Mouse (Mus musculus) neural tube, embryonic 10.5 days (tissue): Measurements from ENCODE around the gene Pecam1.
"Not testable (repeated sequence)": the region's sequence is repeated elsewhere in the genome, so short reads cannot be mapped to it uniquely, and the experiment has no call there.

Experiments
- DNase-seq: peaks from one replicate; pipeline ENCODE4 v3.0.0-alpha.2; 2017; ENCODE audit warnings: low spot score; ENCODE audit errors: extremely low spot score

Gene Pecam1

DNA sequence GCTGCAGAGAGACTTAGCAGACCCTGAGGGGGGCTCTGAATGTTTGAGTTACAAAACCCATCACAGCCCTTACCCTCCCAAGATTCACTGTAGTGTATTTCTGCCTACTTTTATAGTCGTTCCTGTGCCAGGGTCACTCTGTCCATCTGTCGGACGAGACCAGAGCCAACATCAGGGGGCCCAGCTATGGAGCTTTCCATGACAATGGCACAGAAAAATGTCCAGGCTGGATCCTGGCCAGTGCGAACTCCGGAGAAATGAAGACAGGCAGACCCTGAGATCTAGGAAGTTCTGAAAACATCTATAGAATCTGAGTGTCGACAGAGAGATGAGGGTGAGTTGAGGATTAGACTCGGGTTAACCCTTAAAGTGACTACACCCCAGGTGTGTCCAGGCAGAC, 82.1 kb downstream of the Pecam1 start:
- DNase-seq: no peak

DNA sequence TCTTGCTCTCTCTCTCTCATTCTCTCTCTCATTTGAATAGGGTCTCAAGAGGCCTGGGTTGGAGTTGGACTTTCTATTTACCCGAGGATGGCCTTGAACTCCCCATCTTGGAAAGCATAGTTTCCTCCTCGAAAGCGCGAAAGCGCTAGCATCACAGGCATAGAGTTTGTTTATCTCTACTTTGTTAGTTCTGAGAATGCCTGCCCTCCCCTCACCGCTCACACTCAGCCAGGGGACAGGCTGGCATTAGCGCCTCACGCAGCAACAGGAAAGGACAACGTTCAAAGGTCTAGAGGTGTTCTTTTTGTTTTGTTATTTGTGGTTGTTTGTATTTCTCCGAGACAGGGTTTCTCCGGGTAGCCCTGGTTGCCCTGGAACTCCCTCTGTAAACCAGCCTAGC, 82.6 kb downstream of the Pecam1 start:
- no peak for DNase-seq

DNA sequence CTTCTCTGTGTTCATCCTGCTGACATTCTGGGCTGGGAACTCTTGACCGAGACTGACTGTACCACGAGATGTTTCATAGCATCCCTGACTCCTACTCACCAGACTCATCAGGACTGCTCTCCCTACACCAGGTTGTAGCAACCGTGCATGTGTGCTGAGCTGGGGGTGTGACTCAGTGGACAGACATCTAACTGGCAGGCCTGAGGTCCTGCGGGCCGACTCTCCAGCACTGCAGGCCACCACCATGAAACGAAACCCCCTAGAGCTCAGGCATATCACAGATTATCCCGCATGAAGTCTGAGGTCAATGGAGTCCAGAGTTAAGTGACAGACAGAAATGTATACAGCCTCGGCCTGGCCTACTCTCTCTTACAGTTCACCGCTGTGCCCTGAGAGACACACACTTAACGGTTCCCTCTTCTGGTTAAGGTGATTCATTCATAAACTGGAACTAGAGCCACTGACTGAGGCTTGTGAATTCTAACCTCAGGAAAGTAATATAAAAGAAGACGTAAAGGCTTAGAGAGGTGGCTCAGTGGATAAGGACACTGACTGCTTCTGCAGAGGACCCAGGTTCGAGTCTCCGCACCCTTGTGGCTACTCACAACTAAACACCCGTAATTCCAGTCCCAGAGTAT, 83.8 kb downstream of the Pecam1 start:
- DNase-seq: no peak

GRCm38 (mm10) chr11:106665841-106666240, 84.6 kb downstream of the Pecam1 start:
- DNase-seq: no peak

- no peak for DNase-seq
Observed at GRCm38 (mm10) chr11:106665328-106665727, 85.1 kb downstream of the Pecam1 start.

GRCm38 (mm10) chr11:106664691-106665090, 85.7 kb downstream of the Pecam1 start:
- DNase-seq: no peak

GRCm38 (mm10) chr11:106663838-106664237, 86.6 kb downstream of the Pecam1 start:
- DNase-seq: no peak

- DNase-seq: no peak
Observed at GRCm38 (mm10) chr11:106662634-106663407, 87.6 kb downstream of the Pecam1 start.

DNA sequence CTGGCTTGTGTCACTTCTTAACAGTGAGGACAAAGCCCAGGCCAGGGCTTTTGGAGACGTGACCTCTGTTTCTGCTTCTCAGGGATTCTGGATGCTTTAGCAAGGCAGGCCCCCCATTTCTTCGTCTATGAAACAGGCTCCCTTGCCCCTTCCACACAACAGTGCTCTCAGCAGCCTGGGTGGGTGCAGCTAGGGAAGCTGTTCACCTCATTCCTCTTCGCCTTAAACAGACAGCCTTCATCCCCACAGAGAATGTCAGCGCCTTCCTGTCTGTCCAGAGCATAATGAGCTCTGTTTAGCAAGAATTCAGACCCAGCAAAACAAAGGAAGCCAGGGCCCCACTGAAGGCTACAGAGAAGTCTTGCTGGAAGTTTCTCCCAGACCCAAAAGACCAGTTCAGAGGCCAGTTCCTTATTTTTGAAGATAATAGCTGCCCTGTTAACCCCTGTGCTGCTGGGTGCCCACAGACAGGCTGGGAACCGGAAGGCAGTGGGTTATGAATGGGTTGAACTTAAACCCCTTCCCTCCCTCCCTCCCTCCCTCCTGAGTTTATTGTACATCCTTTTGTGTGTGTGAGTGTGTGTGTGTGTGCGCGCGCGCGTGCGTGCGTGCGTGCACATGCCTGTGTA, 89.9 kb downstream of the Pecam1 start:
- no peak for DNase-seq

DNA sequence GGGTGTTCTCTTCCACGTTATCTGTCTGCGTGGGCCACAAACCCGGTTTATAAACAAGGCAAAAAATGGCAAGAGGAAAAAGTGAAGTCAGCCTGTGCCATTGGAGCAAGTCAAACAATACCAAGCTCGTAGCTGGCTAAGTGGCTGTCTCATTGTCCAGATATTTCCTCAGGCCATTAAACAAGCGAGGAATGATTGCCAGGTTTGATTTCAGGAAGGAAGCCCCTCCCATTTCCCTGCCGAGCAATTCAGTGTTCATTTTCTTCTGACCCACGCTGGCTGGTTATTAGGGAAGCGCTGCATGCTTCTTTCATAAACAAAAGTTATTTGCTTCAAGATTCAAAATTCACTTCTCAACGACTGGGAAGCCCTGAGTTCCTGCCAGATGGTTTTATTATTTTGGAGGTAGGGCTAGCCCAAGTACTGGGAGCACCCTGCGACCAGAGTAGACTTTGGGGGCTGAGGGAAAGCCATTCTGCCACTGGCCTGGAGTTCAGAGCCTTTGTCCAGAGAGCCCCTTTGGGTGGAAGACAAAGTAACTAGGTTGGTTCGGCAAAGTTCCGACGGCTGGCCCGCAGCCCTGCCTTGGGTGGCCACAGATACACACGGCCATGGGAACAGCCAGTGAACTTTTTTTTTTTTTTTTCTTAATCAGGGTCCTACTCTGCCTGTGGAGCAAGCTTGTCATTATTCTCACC, 90.7 kb downstream of the Pecam1 start:
- DNase-seq: no peak

GRCm38 (mm10) chr11:106658051-106658880, 92.2 kb downstream of the Pecam1 start:
- no peak for DNase-seq

DNA sequence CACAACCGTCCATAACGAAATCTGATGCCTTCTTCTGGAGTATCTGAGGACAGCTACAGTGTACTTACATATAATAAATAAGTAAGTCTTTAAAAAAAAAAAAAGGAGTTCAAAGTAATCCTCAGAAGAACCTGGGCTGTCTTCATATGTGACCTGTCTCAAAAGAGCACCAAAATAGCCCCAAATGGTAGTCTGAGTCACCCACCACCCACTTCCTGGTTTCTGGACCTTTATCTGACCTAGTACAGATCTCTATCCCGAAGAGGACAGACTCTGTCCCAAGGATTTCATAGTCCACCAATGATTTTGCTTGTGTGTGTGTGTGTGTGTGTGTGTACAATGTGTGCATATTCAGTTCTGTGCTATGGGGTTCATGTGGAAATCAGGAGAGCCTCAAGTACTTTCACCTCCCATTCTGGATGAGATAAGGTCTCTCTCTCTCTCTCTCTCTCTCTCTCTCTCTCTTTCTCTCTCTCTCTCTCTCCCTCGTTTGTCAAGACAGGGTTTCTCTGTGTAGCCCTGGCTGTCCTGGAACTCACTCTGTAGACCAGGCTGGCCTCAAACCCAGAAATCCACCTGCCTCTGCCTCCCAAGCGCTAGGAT, 93.4 kb downstream of the Pecam1 start:
- not testable (repeated sequence) for DNase-seq

GRCm38 (mm10) chr11:106648347-106648746, 102.1 kb downstream of the Pecam1 start:
- DNase-seq: peak; percentile 68

GRCm38 (mm10) chr11:106642966-106643637, 107.3 kb downstream of the Pecam1 start:
- no peak for DNase-seq

DNA sequence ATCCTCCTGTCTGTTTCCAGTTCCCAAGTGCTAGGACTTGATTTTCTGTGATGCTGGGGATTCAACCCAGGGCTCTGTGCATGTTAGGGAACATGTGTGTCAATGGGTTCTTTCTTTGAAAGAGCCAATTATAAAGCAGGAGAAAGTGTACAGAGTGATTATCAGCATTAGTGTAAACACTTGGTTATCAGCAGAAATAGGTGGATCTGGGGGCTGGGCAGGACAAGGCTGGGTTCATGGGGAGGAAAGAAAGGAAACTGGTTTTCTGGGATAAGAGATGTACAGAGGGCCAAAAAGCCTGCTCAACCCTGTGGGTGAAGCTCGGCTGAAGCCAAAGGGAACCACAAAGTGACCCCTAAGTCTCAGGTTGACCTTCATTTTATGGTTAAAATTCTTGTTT, 108.8 kb downstream of the Pecam1 start:
- no peak for DNase-seq

DNA sequence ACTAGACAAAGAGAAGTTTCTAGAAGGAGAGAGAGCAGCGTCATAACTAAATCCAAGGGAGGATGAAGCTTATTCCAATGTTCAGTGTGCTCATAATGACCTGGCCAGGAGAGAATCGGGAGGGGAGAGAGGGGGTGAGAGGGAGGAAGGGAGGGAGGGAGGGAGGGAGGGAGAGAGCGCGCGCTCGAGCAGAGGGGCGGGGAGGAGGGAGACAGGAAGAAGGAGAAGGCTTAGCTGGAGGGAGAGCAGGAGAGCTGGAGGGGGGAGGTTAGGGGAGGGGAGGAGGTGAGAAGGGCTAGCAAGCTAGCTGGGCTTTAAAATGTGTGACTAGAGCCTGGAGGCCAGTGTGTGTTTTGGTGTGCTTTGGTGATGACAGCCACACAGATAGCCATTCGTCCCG, 110.4 kb downstream of the Pecam1 start:
- no peak for DNase-seq

DNA sequence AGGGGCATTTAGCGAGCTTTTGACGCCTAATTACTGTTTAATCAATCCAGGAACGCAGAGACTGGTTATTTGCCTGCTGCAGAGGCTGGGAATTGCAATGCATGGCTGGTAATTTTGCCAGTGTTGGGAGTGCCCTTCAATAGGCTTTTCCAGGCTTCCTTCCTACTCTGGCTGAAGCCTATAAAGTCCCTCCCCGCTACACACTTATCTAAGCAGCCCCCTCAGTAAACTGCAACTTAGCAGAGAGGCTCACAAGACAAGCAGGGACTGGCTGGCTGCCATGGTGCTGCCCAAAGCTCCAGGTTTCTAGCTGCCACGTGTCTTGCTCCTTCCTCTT, 111.1 kb downstream of the Pecam1 start:
- no peak for DNase-seq

GRCm38 (mm10) chr11:106638551-106639355, 111.7 kb downstream of the Pecam1 start:
- DNase-seq: no peak

DNA sequence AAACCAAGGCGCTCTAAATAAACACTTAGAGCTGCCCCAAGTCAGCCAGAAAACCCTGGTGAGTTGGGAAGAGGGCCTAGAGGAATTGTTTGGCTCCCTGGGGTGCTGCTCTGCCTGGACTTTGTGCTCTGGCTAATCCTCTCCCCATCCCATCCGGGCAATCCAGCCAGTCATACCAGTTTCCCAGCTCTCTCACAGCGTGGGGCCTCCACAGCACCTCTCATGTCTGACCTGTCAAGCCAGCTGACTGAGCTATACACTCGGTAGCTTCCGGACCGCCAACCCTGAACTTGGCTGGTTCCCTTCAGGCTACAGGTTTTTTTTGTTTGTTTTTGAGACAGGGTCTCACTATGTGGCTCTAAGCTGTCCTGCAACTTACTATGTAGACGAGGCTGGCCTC, 112.7 kb downstream of the Pecam1 start:
- DNase-seq: peak; percentile 32
